Mouse (Mus musculus): Measurements from ENCODE around the gene Nova2.

- TF ChIP-seq POLR2A (IDR thresholded peaks at IDR 0.05; ENCODE audit: insufficient read depth, low read length) = no peak
- TF ChIP-seq CTCF (IDR thresholded peaks at IDR 0.05; ENCODE audit: low read depth, low read length) = no peak
- no peak for TF ChIP-seq EP300 (IDR thresholded peaks at IDR 0.05; ENCODE audit: insufficient read depth, low read depth, low read length)
Measured at GRCm38 (mm10) chr7:18950523-18951315, 25.0 kb downstream of the Nova2 start.
